Mouse (Mus musculus) embryonic facial prominence, embryonic 11.5 days (tissue): Measurements from ENCODE around the gene Mink1. TPM values are rescaled to one million over a fixed set of nuclear protein-coding genes. Genes with fewer than 3 reads are reported as not detected.
A peak's percentile ranks its signal among the peaks of the same experiment; 100 is the strongest.

Source experiments
- ATAC-seq: fragments of 200-750 bp; cut with Nextera tagmentation; replicated peaks from 2 replicates; pipeline ENCODE4 v1.8.0; 2017; ENCODE audit warnings: low read depth; ENCODE audit not compliant: insufficient number of reproducible peaks, low FRiP score, low TSS enrichment
- DNase-seq: peaks from one replicate; pipeline ENCODE4 v3.0.0-alpha.2; 2015; ENCODE audit warnings: low spot score
- H3K27ac ChIP-seq: fragments of 300-500 bp; sonication (generic); replicated peaks from 2 replicates; pipeline ENCODE4 v1.5.1; 2014; ENCODE audit warnings: mild to moderate bottlenecking, low read depth, low read length, control low read depth
- H3K27me3 ChIP-seq: fragments of 300-500 bp; sonication (generic); 2 replicates; pipeline ENCODE4 v1.6.1; 2014; ENCODE audit warnings: mild to moderate bottlenecking, low read length, moderate library complexity, mixed read lengths; ENCODE audit not compliant: control insufficient read depth, insufficient read depth
- H3K36me3 ChIP-seq: fragments of 300-500 bp; sonication (generic); replicated peaks from 2 replicates; pipeline ENCODE4 v1.6.1; 2014; ENCODE audit warnings: low read depth, mild to moderate bottlenecking, low read length, moderate library complexity, mixed read lengths; ENCODE audit not compliant: control insufficient read depth, insufficient read depth
- H3K4me1 ChIP-seq: fragments of 300-500 bp; sonication (generic); 2 replicates; pipeline ENCODE4 v1.6.1; 2014; ENCODE audit warnings: low read length, mixed read lengths; ENCODE audit not compliant: control insufficient read depth, insufficient read depth
- H3K4me2 ChIP-seq: fragments of 300-500 bp; sonication (generic); 2 replicates; pipeline ENCODE4 v1.6.1; 2014; ENCODE audit warnings: low read depth, mild to moderate bottlenecking, control low read depth, low read length, moderate library complexity
- H3K4me3 ChIP-seq: fragments of 300-500 bp; sonication (generic); 2 replicates; pipeline ENCODE4 v1.5.1; 2014; ENCODE audit warnings: low read depth, low read length, control low read depth
- H3K9ac ChIP-seq: fragments of 300-500 bp; sonication (generic); replicated peaks from 2 replicates; pipeline ENCODE4 v1.6.1; 2014; ENCODE audit warnings: mild to moderate bottlenecking, control low read depth, low read length
- H3K9me3 ChIP-seq: fragments of 300-500 bp; sonication (generic); replicated peaks from 2 replicates; pipeline ENCODE4 v1.6.1; 2016; ENCODE audit warnings: mild to moderate bottlenecking, low read length, inconsistent platforms, mixed read lengths; ENCODE audit not compliant: control insufficient read depth
- WGBS: fragments of 180-500 bp; shearing (Covaris S2); extraction: QIAGEN DNeasy Blood & Tissue Kit; methylation state at CpG from one replicate; pipeline ENCODE4 v1.1.7; 2014; 5-methylcytosine and 5-hydroxymethylcytosine counted together
- polyA plus RNA-seq: library from polyadenylated mRNA; unstranded; fragments of >200 nt; fragmentation: Nextera tagmentation; extraction: Ambion mirVana; gene quantifications from 2 replicates; pipeline ENCODE4 v1.2.1, GENCODE M21; 2014

Mink1 gene
- polyA plus RNA-seq, 1 experiment from 2014 or later = 12.6 TPM

- DNase-seq (no peak), ATAC-seq (no peak)
- Histone ChIP-seq H3K9me3 (no peaks in the 10 kb centered on the region), H3K4me3 (peak overlapping the region; percentile 56), H3K4me2 (peak overlapping the region; percentile 87), H3K27me3 (peaks cover 8% of the 10 kb centered on the region), H3K9ac (no peak overlapping the region), H3K36me3 (no peaks in the 10 kb centered on the region), H3K4me1 (no peaks in the 10 kb centered on the region), H3K27ac (no peak overlapping the region)
- WGBS = 20% methylated on average over 9 of the region's 9 CpGs
Measured at GRCm38 (mm10) chr11:70539423-70539822, 23.3 kb upstream of the Mink1 start.

- H3K9ac ChIP-seq = peak within 1 kb of the TSS; percentile 56
- peak; percentile 92 for DNase-seq
- H3K4me2 ChIP-seq = peak within 1 kb of the TSS; percentile 87
- peak; percentile 89 for ATAC-seq
- peaks cover 8% of the 10 kb centered on the region for H3K27me3 ChIP-seq
- H3K36me3 ChIP-seq = no peaks in the 10 kb centered on the region
- H3K27ac ChIP-seq = no peak within 1 kb of the TSS
- H3K4me3 ChIP-seq = peak within 1 kb of the TSS; percentile 56
- H3K4me1 ChIP-seq = no peaks in the 10 kb centered on the region
- WGBS = under 1% methylated on average over 65 of the region's 65 CpGs
- no peaks in the 10 kb centered on the region for H3K9me3 ChIP-seq
Measured at GRCm38 (mm10) chr11:70539877-70540587, 22.6 kb upstream of the Mink1 start, which contains the start of gene Pld2. TSS of gene Pld2 (plus strand) at chr11:70540064.

GRCm38 (mm10) chr11:70540928-70541327 lies 21.8 kb upstream of the Mink1 start:
- Histone ChIP-seq H3K4me3 (no peak overlapping the region), H3K9ac (no peak overlapping the region), H3K36me3 (no peaks in the 10 kb centered on the region), H3K4me2 (peak overlapping the region; percentile 87; the same call in 1 of the 2 replicates), H3K27ac (no peak overlapping the region), H3K27me3 (peaks cover 8% of the 10 kb centered on the region), H3K9me3 (no peaks in the 10 kb centered on the region), H3K4me1 (no peaks in the 10 kb centered on the region)
- ATAC-seq (no peak), DNase-seq (no peak)
- WGBS = 84% methylated on average over 7 of the region's 7 CpGs

- ATAC-seq (no peak), DNase-seq (no peak)
- Histone ChIP-seq H3K9me3 (no peaks in the 10 kb centered on the region), H3K4me2 (no peak overlapping the region), H3K9ac (no peak overlapping the region), H3K4me3 (no peak overlapping the region), H3K27ac (no peak overlapping the region), H3K36me3 (no peaks in the 10 kb centered on the region), H3K27me3 (peaks cover 8% of the 10 kb centered on the region), H3K4me1 (no peaks in the 10 kb centered on the region)
- WGBS = 83% methylated on average over 5 of the region's 5 CpGs
Measured at GRCm38 (mm10) chr11:70541415-70541814, 21.3 kb upstream of the Mink1 start.

GRCm38 (mm10) chr11:70544496-70544895 lies 18.2 kb upstream of the Mink1 start:
- Histone ChIP-seq H3K27ac (no peak overlapping the region), H3K4me3 (no peak overlapping the region), H3K27me3 (peaks cover 6% of the 10 kb centered on the region), H3K4me1 (no peaks in the 10 kb centered on the region), H3K9ac (no peak overlapping the region), H3K9me3 (no peaks in the 10 kb centered on the region), H3K36me3 (no peaks in the 10 kb centered on the region), H3K4me2 (no peak overlapping the region)
- DNase-seq (no peak), ATAC-seq (no peak)
- 60% methylated on average over 7 of the region's 7 CpGs for WGBS

- no peak overlapping the region for H3K4me3 ChIP-seq
- no peaks in the 10 kb centered on the region for H3K36me3 ChIP-seq
- no peaks in the 10 kb centered on the region for H3K9me3 ChIP-seq
- DNase-seq = no peak
- H3K9ac ChIP-seq = no peak overlapping the region
- no peak overlapping the region for H3K27ac ChIP-seq
- no peak for ATAC-seq
- H3K4me2 ChIP-seq = no peak overlapping the region
- H3K4me1 ChIP-seq = no peaks in the 10 kb centered on the region
- no peaks in the 10 kb centered on the region for H3K27me3 ChIP-seq
- WGBS = 87% methylated on average over 8 of the region's 8 CpGs
Measured at GRCm38 (mm10) chr11:70551526-70551925, 11.2 kb upstream of the Mink1 start.

- Histone ChIP-seq H3K4me1 (no peaks in the 10 kb centered on the region), H3K36me3 (no peaks in the 10 kb centered on the region), H3K4me3 (no peak overlapping the region), H3K27ac (no peak overlapping the region), H3K9me3 (no peaks in the 10 kb centered on the region), H3K4me2 (no peak overlapping the region), H3K27me3 (no peaks in the 10 kb centered on the region), H3K9ac (no peak overlapping the region)
- no peak for ATAC-seq
- 24% methylated on average over 7 of the region's 7 CpGs for WGBS
- DNase-seq = no peak
Measured at GRCm38 (mm10) chr11:70553940-70554339, 8.7 kb upstream of the Mink1 start.

- DNase-seq = no peak
- no peaks in the 10 kb centered on the region for H3K9me3 ChIP-seq
- no peaks in the 10 kb centered on the region for H3K36me3 ChIP-seq
- no peak overlapping the region for H3K27ac ChIP-seq
- H3K4me1 ChIP-seq = no peaks in the 10 kb centered on the region; the same call in 1 of the 2 replicates
- H3K27me3 ChIP-seq = no peaks in the 10 kb centered on the region
- no peak overlapping the region for H3K4me3 ChIP-seq
- no peak overlapping the region for H3K9ac ChIP-seq
- no peak for ATAC-seq
- H3K4me2 ChIP-seq = no peak overlapping the region
- WGBS = 86% methylated on average over 9 of the region's 9 CpGs
Measured at GRCm38 (mm10) chr11:70557545-70557944, 5.1 kb upstream of the Mink1 start.
